Mouse (Mus musculus): Measurements from ENCODE around the gene Snx9. TPM values are rescaled to one million over a fixed set of nuclear protein-coding genes. Genes with fewer than 3 reads are reported as not detected.
A peak's percentile ranks its signal among the peaks of the same experiment; 100 is the strongest.

The Snx9 gene
- polyA plus RNA-seq, 1 experiment from 2014 or later = 91.4 TPM

- Histone ChIP-seq H3K36me3 (ENCODE audit: control insufficient read depth, insufficient read depth) (no peaks in the 10 kb centered on the region), H3K4me2 (replicated peaks; ENCODE audit: low read depth) (0 out of 2 replicates have a peak overlapping the region, but pooled peaks have one; percentile 27), H3K4me1 (replicated peaks; ENCODE audit: control insufficient read depth, insufficient read depth, low read length) (no peaks in the 10 kb centered on the region), H3K27me3 (replicated peaks; ENCODE audit: control insufficient read depth, insufficient read depth, low read length) (no peaks in the 10 kb centered on the region), H3K27ac (ENCODE audit: low read depth, low read length) (no peak overlapping the region), H3K9me3 (ENCODE audit: control insufficient read depth) (no peaks in the 10 kb centered on the region), H3K9ac (ENCODE audit: low read depth, low read length) (no peak overlapping the region), H3K4me3 (ENCODE audit: low read depth, low read length) (no peak overlapping the region)
- WGBS = 53% methylated on average over 10 of the region's 10 CpGs
- no peak for ATAC-seq
- TF ChIP-seq CTCF (IDR thresholded peaks at IDR 0.05; ENCODE audit: low read depth) = no peak
Observed at GRCm38 (mm10) chr17:5958636-5959035, 117.5 kb downstream of the Snx9 start.

- 31% methylated on average over 7 of the region's 7 CpGs for WGBS
- TF ChIP-seq CTCF (IDR thresholded peaks at IDR 0.05; ENCODE audit: low read depth) = no peak
- H3K4me2 ChIP-seq (replicated peaks; ENCODE audit: low read depth) = 0 out of 2 replicates have a peak overlapping the region, but pooled peaks have one; percentile 27
- ATAC-seq = peak; percentile 51
- H3K4me1 ChIP-seq (replicated peaks; ENCODE audit: control insufficient read depth, insufficient read depth, low read length) = no peaks in the 10 kb centered on the region
- no peaks in the 10 kb centered on the region for H3K36me3 ChIP-seq (ENCODE audit: control insufficient read depth, insufficient read depth)
- no peak overlapping the region for H3K9ac ChIP-seq (ENCODE audit: low read depth, low read length)
- H3K27ac ChIP-seq (ENCODE audit: low read depth, low read length) = 0 out of 2 replicates have a peak overlapping the region, but pooled peaks have one; percentile 2
- no peak overlapping the region for H3K4me3 ChIP-seq (ENCODE audit: low read depth, low read length)
- no peaks in the 10 kb centered on the region for H3K27me3 ChIP-seq (replicated peaks; ENCODE audit: control insufficient read depth, insufficient read depth, low read length)
- H3K9me3 ChIP-seq (ENCODE audit: control insufficient read depth) = no peaks in the 10 kb centered on the region
Observed at GRCm38 (mm10) chr17:5959096-5959495, 118.0 kb downstream of the Snx9 start.

- Histone ChIP-seq H3K27ac (ENCODE audit: low read depth, low read length) (0 out of 2 replicates have a peak overlapping the region, but pooled peaks have one; percentile 2), H3K36me3 (ENCODE audit: control insufficient read depth, insufficient read depth) (no peaks in the 10 kb centered on the region), H3K4me2 (replicated peaks; ENCODE audit: low read depth) (no peak overlapping the region), H3K9ac (ENCODE audit: low read depth, low read length) (no peak overlapping the region), H3K4me3 (ENCODE audit: low read depth, low read length) (no peak overlapping the region), H3K27me3 (replicated peaks; ENCODE audit: control insufficient read depth, insufficient read depth, low read length) (no peaks in the 10 kb centered on the region), H3K9me3 (ENCODE audit: control insufficient read depth) (no peaks in the 10 kb centered on the region), H3K4me1 (replicated peaks; ENCODE audit: control insufficient read depth, insufficient read depth, low read length) (no peaks in the 10 kb centered on the region; the same call in 1 of the 2 replicates)
- TF ChIP-seq CTCF (IDR thresholded peaks at IDR 0.05; ENCODE audit: low read depth) = no peak
- 50% methylated on average over 9 of the region's 9 CpGs for WGBS
- no peak for ATAC-seq
Observed at GRCm38 (mm10) chr17:5959802-5960201, 118.7 kb downstream of the Snx9 start.

GRCm38 (mm10) chr17:5963766-5964165 is 122.6 kb downstream of the Snx9 start:
- Histone ChIP-seq H3K27ac (ENCODE audit: low read depth, low read length) (no peak overlapping the region), H3K9ac (ENCODE audit: low read depth, low read length) (no peak overlapping the region)
- WGBS = 74% methylated on average over 8 of the region's 8 CpGs

GRCm38 (mm10) chr17:5965084-5965781 is 124.1 kb downstream of the Snx9 start:
- Histone ChIP-seq H3K4me1 (replicated peaks; ENCODE audit: control insufficient read depth, insufficient read depth, low read length) (no peaks in the 10 kb centered on the region; the same call in 1 of the 2 replicates), H3K27ac (ENCODE audit: low read depth, low read length) (peak overlapping the region; percentile 46; the same call in 1 of the 2 replicates), H3K9me3 (ENCODE audit: control insufficient read depth) (no peaks in the 10 kb centered on the region), H3K36me3 (ENCODE audit: control insufficient read depth, insufficient read depth) (no peaks in the 10 kb centered on the region), H3K9ac (ENCODE audit: low read depth, low read length) (no peak overlapping the region), H3K4me2 (replicated peaks; ENCODE audit: low read depth) (no peak overlapping the region), H3K4me3 (ENCODE audit: low read depth, low read length) (no peak overlapping the region), H3K27me3 (replicated peaks; ENCODE audit: control insufficient read depth, insufficient read depth, low read length) (no peaks in the 10 kb centered on the region)
- WGBS = 24% methylated on average over 9 of the region's 9 CpGs
- ATAC-seq = peak; percentile 68
- no peak for TF ChIP-seq CTCF (IDR thresholded peaks at IDR 0.05; ENCODE audit: low read depth)

More at GRCm38 (mm10) chr17:5963766-5964165, 122.6 kb downstream of the Snx9 start:
- H3K27me3 ChIP-seq (replicated peaks; ENCODE audit: control insufficient read depth, insufficient read depth, low read length) = no peaks in the 10 kb centered on the region
- H3K4me2 ChIP-seq (replicated peaks; ENCODE audit: low read depth) = no peak overlapping the region
- no peaks in the 10 kb centered on the region; the same call in 1 of the 2 replicates for H3K4me1 ChIP-seq (replicated peaks; ENCODE audit: control insufficient read depth, insufficient read depth, low read length)
- no peak for ATAC-seq
- no peak overlapping the region for H3K4me3 ChIP-seq (ENCODE audit: low read depth, low read length)
- H3K9me3 ChIP-seq (ENCODE audit: control insufficient read depth) = no peaks in the 10 kb centered on the region
- H3K36me3 ChIP-seq (ENCODE audit: control insufficient read depth, insufficient read depth) = no peaks in the 10 kb centered on the region
- TF ChIP-seq CTCF (IDR thresholded peaks at IDR 0.05; ENCODE audit: low read depth) = no peak

- H3K9ac ChIP-seq (ENCODE audit: low read depth, low read length) = no peak overlapping the region
- no peak for TF ChIP-seq CTCF (IDR thresholded peaks at IDR 0.05; ENCODE audit: low read depth)
- WGBS = 79% methylated on average over 5 of the region's 5 CpGs
- no peak overlapping the region for H3K4me3 ChIP-seq (ENCODE audit: low read depth, low read length)
- H3K9me3 ChIP-seq (ENCODE audit: control insufficient read depth) = no peaks in the 10 kb centered on the region
- no peaks in the 10 kb centered on the region for H3K36me3 ChIP-seq (ENCODE audit: control insufficient read depth, insufficient read depth)
- H3K27me3 ChIP-seq (replicated peaks; ENCODE audit: control insufficient read depth, insufficient read depth, low read length) = no peaks in the 10 kb centered on the region
- H3K27ac ChIP-seq (ENCODE audit: low read depth, low read length) = no peak overlapping the region
- no peak for ATAC-seq
- H3K4me2 ChIP-seq (replicated peaks; ENCODE audit: low read depth) = no peak overlapping the region
- no peaks in the 10 kb centered on the region; the same call in 1 of the 2 replicates for H3K4me1 ChIP-seq (replicated peaks; ENCODE audit: control insufficient read depth, insufficient read depth, low read length)
Observed at GRCm38 (mm10) chr17:5966706-5967105, 125.6 kb downstream of the Snx9 start.

Measured in intestine, postnatal 0 days (tissue).